Mouse (Mus musculus): ENCODE measurements around the gene Ppp1r9b.

- no peak for TF ChIP-seq POLR2A (IDR thresholded peaks at IDR 0.05; ENCODE audit: low read depth, low read length)
- TF ChIP-seq CTCF (IDR thresholded peaks at IDR 0.05; ENCODE audit: extremely low read depth, insufficient read length, insufficient replicate concordance, low read depth, low read length), result no peak
Observed at GRCm38 (mm10) chr11:95024439-95025184, 33.8 kb downstream of the Ppp1r9b start.
